Mouse (Mus musculus) midbrain, postnatal 0 days (tissue): Measurements from ENCODE around the gene Kctd20. TPM values are rescaled to one million over a fixed set of nuclear protein-coding genes. Genes with fewer than 3 reads are reported as not detected.

Experiments
- ATAC-seq: fragments of 200-750 bp; cut with Nextera tagmentation; 2 replicates; pipeline ENCODE4 v1.8.0; 2017; ENCODE audit warnings: moderate number of reproducible peaks, mild to moderate bottlenecking, moderate TSS enrichment, moderate library complexity; ENCODE audit not compliant: low FRiP score
- DNase-seq: peaks from one replicate; pipeline ENCODE4 v3.0.0-alpha.2; 2015; ENCODE audit warnings: low spot score
- H3K27ac ChIP-seq: fragments of 300-500 bp; sonication (generic); 2 replicates; pipeline ENCODE4 v1.5.1; 2014; ENCODE audit warnings: low read depth, mild to moderate bottlenecking, low read length, mixed read lengths
- H3K27me3 ChIP-seq: fragments of 300-500 bp; sonication (generic); 2 replicates; pipeline ENCODE4 v1.6.1; 2014; ENCODE audit warnings: low read length, control low read depth, mixed read lengths; ENCODE audit not compliant: insufficient read depth
- H3K36me3 ChIP-seq: fragments of 300-500 bp; sonication (generic); 2 replicates; pipeline ENCODE4 v1.6.1; 2014; ENCODE audit warnings: low read length, control low read depth, mixed read lengths; ENCODE audit not compliant: insufficient read depth
- H3K4me1 ChIP-seq: fragments of 300-500 bp; sonication (generic); 2 replicates; pipeline ENCODE4 v1.6.1; 2014; ENCODE audit warnings: mild to moderate bottlenecking, control low read depth, antibody characterized with exemption, low read length, mixed read lengths; ENCODE audit not compliant: insufficient read depth
- H3K4me2 ChIP-seq: fragments of 300-500 bp; sonication (generic); 2 replicates; pipeline ENCODE4 v1.6.1; 2014; ENCODE audit warnings: low read depth, mild to moderate bottlenecking, low read length, mixed read lengths; ENCODE audit not compliant: poor library complexity, severe bottlenecking
- H3K4me3 ChIP-seq: fragments of 300-500 bp; sonication (generic); 2 replicates; pipeline ENCODE4 v1.5.1; 2014; ENCODE audit warnings: low read depth, mild to moderate bottlenecking, low read length, moderate library complexity
- H3K9ac ChIP-seq: fragments of 300-500 bp; sonication (generic); replicated peaks from 2 replicates; pipeline ENCODE4 v1.6.1; 2014; ENCODE audit warnings: mild to moderate bottlenecking, low read length, moderate library complexity, mixed read lengths; ENCODE audit not compliant: poor library complexity, severe bottlenecking
- H3K9me3 ChIP-seq: fragments of 300-500 bp; sonication (generic); 2 replicates; pipeline ENCODE4 v1.6.1; 2016; ENCODE audit warnings: low read length, control low read depth
- CTCF ChIP-seq: IDR thresholded peaks from 2 replicates; pipeline ENCODE4 v1.5.1; 2016; ENCODE audit warnings: antibody characterized with exemption, mild to moderate bottlenecking
- whole genome bisulfite sequencing: fragments of 180-500 bp; shearing (Covaris S2); extraction: QIAGEN DNeasy Blood & Tissue Kit; methylation state at CpG from one replicate; pipeline ENCODE4 v1.1.7; 2014; 5-methylcytosine and 5-hydroxymethylcytosine counted together
- polyA plus RNA-seq: library from polyadenylated mRNA; unstranded; fragments of >200 nt; fragmentation: Nextera tagmentation; extraction: Ambion mirVana; gene quantifications from 2 replicates; pipeline ENCODE4 v1.2.1, GENCODE M21; 2015
- total RNA-seq: library from RNA; depleted of rRNA; stranded (reverse); fragments of >200 nt; gene quantifications from 2 replicates; pipeline ENCODE4 v1.2.3, GENCODE M21; 2014

Gene Kctd20
- total and polyA plus RNA-seq, 2 experiments from 2014 or later = 60.0 to 63.8 TPM

DNA sequence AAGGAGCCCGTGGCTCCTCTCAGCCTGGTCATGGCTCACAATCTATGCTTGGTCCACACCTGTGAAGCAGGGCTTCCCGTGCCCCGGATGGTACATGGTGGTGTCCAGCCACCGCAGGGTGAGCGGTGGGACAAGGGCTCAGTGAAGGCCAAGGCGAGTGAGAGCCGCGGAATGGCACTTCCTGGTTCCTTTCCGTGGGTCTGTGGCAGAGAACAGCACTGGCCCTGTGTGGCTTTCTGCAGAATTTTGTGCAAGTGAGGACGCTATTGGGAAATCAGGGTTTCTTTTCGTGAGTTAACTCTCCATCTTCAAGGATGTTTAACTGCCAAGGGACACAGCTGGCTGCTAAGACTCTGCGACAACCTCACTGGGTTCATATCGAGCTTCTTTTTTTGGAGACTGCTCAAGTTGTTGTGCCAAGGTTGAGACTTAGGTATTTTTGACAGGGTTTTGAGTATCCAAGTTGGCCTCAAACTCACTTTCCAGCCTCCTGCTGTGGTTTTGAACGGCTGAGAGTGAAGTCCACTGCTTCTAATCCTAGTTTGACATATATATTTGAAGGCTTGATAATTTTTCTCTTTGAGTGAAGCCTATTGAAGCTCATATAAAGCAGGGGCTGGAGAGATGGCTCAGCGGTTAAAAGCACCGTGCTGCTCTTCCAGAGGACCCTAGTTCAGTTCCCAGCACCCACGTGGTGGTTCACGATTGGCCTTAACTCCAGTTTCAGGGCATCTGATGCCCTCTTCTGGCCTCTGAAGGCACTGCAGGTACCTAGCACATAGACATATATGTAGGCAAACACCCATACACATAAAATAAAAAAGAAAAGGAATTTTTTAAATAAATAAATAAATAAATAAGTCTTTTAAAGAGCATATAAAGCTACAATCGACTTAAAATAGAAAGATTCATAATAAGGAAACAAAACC is 4.5 kb upstream of the Kctd20 start:
- ATAC-seq = no peak
- peaks cover 3% of the 10 kb centered on the region; the same call in 1 of the 2 replicates for H3K9me3 ChIP-seq
- peak; percentile 4; the same call in 1 of the 2 replicates for TF ChIP-seq CTCF
- no peaks in the 10 kb centered on the region for H3K36me3 ChIP-seq
- H3K9ac ChIP-seq = no peak overlapping the region
- no peak overlapping the region for H3K27ac ChIP-seq
- no peaks in the 10 kb centered on the region for H3K27me3 ChIP-seq
- H3K4me1 ChIP-seq = peaks cover 2% of the 10 kb centered on the region; the same call in 1 of the 2 replicates
- WGBS = 91% methylated on average over 19 of the region's 19 CpGs
- DNase-seq = no peak
- H3K4me2 ChIP-seq = no peak overlapping the region
- no peak overlapping the region for H3K4me3 ChIP-seq

GRCm38 (mm10) chr17:28948661-28949060 is 3.1 kb upstream of the Kctd20 start:
- H3K9me3 ChIP-seq = peaks cover 3% of the 10 kb centered on the region; the same call in 1 of the 2 replicates
- H3K9ac ChIP-seq = no peak overlapping the region
- no peak for TF ChIP-seq CTCF
- peaks cover 5% of the 10 kb centered on the region for H3K4me1 ChIP-seq
- no peaks in the 10 kb centered on the region for H3K36me3 ChIP-seq
- no peak overlapping the region for H3K27ac ChIP-seq
- no peak overlapping the region for H3K4me2 ChIP-seq
- no peak overlapping the region for H3K4me3 ChIP-seq
- no peaks in the 10 kb centered on the region for H3K27me3 ChIP-seq
- 78% methylated on average over 4 of the region's 4 CpGs for WGBS
- no peak for DNase-seq
- no peak for ATAC-seq

GRCm38 (mm10) chr17:28950751-28951150 is 999 bp upstream of the Kctd20 start:
- H3K9me3 ChIP-seq = peaks cover 3% of the 10 kb centered on the region; the same call in 1 of the 2 replicates
- H3K36me3 ChIP-seq = no peaks in the 10 kb centered on the region
- H3K4me2 ChIP-seq = no peak overlapping the region
- peaks cover 11% of the 10 kb centered on the region for H3K4me1 ChIP-seq
- no peak overlapping the region for H3K9ac ChIP-seq
- no peak for DNase-seq
- no peak for TF ChIP-seq CTCF
- no peak overlapping the region for H3K27ac ChIP-seq
- no peaks in the 10 kb centered on the region for H3K27me3 ChIP-seq
- H3K4me3 ChIP-seq = no peak overlapping the region
- no peak for ATAC-seq
- 78% methylated on average over 4 of the region's 4 CpGs for WGBS

GRCm38 (mm10) chr17:28953251-28953650 is 1.5 kb downstream of the Kctd20 start:
- peak; percentile 16 for DNase-seq
- no peak for ATAC-seq

DNA sequence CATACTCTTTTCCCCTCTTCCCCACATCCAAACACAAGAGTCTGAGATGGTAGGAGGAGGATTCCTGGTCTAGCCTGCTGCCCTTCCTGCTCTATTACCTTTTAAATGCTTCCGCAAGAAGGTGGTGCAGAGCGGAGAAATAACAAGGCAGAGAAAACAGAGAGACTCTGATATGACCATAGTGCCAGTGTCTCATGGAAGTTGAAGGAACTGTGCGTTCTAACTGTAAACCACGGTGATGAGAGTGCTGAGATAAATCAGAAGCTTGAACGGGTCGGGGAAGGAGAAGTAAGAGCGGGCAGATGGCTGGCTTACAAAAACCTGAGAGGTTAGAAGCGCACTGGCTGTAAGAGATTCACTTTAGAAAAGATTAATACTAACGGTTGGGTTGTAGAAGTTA is 2.7 kb downstream of the Kctd20 start:
- ATAC-seq (no peak), DNase-seq (no peak)
- Histone ChIP-seq H3K36me3 (0 out of 2 replicates have a peak, but pooled peaks cover 6% of the 10 kb centered on the region), H3K27me3 (no peaks in the 10 kb centered on the region), H3K9me3 (no peaks in the 10 kb centered on the region), H3K4me3 (no peak overlapping the region), H3K4me2 (no peak overlapping the region), H3K4me1 (peaks cover 11% of the 10 kb centered on the region), H3K9ac (no peak overlapping the region), H3K27ac (no peak overlapping the region)
- no peak for TF ChIP-seq CTCF
- WGBS = 97% methylated on average over 9 of the region's 9 CpGs

More at GRCm38 (mm10) chr17:28953251-28953650, 1.5 kb downstream of the Kctd20 start:
- H3K27ac ChIP-seq = peak overlapping the region; percentile 95
- H3K27me3 ChIP-seq = no peaks in the 10 kb centered on the region
- H3K9me3 ChIP-seq = no peaks in the 10 kb centered on the region
- H3K4me2 ChIP-seq = peak overlapping the region; percentile 64
- 16% methylated on average over 9 of the region's 9 CpGs for WGBS
- TF ChIP-seq CTCF = no peak
- H3K36me3 ChIP-seq = 0 out of 2 replicates have a peak, but pooled peaks cover 6% of the 10 kb centered on the region
- peaks cover 11% of the 10 kb centered on the region for H3K4me1 ChIP-seq
- H3K4me3 ChIP-seq = peak overlapping the region; percentile 55
- peak overlapping the region; percentile 85 for H3K9ac ChIP-seq

DNA sequence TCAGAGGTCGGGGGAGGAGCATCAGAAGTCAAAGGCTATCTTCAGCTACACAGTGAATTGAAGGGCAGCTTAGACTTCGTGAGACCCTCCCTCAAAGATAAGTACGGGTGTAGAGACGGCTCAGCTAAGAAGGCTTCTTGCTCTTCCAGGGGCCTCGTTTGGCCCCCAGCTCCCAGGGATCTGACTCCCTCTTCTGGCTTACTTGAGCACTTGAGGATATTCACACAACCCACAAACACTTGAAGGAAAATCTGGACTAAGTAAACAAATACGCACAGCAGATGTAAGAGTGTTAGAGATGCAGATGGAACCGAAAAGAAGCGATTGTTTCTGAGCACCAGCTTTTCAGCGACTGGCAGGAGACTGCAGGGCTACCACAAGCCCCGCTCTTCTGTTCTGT is 8.8 kb downstream of the Kctd20 start:
- no peak overlapping the region for H3K27ac ChIP-seq
- no peak overlapping the region for H3K4me3 ChIP-seq
- no peak overlapping the region for H3K4me2 ChIP-seq
- H3K27me3 ChIP-seq = no peaks in the 10 kb centered on the region
- H3K36me3 ChIP-seq = peaks cover 50% of the 10 kb centered on the region
- ATAC-seq (no peak), DNase-seq (no peak)
- no peaks in the 10 kb centered on the region for H3K9me3 ChIP-seq
- H3K9ac ChIP-seq = no peak overlapping the region
- H3K4me1 ChIP-seq = no peaks in the 10 kb centered on the region
- TF ChIP-seq CTCF = peak; percentile 18; the same call in 1 of the 2 replicates
- WGBS = 67% methylated on average over 10 of the region's 10 CpGs
